Mouse (Mus musculus) urinary bladder, postnatal 0 days (tissue): Measurements from ENCODE around the gene 1810055G02Rik. TPM values are rescaled to one million over a fixed set of nuclear protein-coding genes. Genes with fewer than 3 reads are reported as not detected.

ENCODE experiments used
- polyA plus RNA-seq: library from polyadenylated mRNA; unstranded; fragments of >200 nt; fragmentation: Nextera tagmentation; extraction: Ambion mirVana; gene quantifications from 2 replicates; pipeline ENCODE4 v1.2.1, GENCODE M21; 2015

Gene 1810055G02Rik
- 37.1 and 48.3 TPM in 2 replicates for polyA plus RNA-seq

DNA sequence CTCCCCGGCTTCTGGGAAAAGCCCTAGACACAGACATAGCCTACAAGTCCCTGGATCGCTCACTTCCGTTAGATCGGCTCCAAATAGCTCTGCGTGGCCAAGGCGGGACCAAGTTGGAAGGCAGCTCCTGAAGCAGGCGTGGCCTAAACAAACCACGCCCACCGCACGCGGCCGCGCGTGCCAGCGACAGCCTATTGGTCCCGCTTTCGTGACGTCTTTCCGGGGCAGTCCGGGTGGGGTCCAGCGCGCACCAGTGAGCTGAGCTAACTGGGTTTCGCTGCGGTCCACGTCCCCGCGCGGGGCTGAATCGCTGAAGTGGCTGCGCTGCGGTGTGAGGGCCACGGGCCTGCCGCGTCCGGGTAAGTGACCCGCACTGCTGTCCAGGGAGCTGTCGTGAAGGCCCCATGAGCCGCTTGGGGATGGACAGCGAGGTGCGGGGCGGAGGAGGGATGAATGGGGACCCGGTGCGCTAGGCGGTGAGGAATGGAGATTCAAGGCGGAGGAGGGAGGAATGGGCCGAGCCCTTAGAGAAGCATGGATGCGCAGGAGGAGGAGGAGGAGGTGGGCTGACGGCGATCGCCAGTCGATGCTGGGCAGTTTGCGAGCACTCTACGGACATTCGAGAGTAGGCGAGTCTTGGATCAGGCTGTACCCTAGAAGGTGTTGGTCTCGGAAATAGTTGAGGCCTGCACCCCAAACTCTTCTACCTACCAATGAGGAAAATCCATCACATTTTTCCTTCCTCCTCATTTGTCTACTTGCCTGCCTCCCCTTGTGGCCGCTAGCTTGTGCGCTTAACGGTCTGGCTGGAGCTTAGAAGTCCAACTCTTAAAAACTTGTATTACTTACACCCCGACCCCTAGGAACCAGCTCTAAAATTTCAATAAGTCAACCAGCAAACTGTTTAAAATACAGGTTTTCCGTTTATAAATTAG lies at the start of gene 1810055G02Rik:
Gene 1810055G02Rik (plus strand): TSS at position 216 of the 935 bp plus-strand sequence.

DNA sequence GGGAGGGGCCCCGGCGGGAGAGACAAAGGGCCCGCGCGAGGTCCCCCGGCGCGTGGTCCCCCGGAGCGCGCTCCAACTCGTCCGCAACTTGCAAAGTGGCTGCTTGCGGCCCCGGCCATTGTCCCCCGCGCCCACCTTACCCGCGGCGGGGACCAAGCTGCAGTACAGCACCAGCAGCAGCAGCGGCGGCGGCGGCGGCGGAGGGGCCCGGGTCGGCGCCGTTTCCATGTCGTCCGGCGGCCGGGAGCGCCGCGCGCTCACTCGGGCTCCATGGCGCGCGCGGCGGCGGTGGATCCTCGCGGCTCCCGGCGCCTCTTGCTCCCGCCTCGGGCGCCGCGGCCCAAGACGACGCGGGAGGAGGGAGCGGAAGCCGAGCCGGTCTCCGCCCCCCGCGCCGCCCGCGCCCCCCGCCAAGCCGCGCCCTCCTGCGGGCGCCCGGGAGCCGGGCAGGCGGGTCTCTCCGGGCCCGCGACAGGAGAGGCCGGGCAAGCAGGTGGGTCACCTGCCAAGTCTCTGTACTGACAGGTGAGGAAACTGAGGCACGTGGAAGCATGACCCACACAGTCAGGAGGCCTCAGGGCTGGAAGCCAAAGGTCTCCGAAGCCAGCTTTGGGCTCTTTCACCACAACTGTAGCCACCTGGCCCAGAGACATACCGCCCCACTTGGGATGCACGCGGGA lies 21.7 kb upstream of the 1810055G02Rik start, which contains the start of gene Lrp5:
Gene Lrp5 (minus strand): TSS at position 350 of the 680 bp plus-strand sequence.

DNA sequence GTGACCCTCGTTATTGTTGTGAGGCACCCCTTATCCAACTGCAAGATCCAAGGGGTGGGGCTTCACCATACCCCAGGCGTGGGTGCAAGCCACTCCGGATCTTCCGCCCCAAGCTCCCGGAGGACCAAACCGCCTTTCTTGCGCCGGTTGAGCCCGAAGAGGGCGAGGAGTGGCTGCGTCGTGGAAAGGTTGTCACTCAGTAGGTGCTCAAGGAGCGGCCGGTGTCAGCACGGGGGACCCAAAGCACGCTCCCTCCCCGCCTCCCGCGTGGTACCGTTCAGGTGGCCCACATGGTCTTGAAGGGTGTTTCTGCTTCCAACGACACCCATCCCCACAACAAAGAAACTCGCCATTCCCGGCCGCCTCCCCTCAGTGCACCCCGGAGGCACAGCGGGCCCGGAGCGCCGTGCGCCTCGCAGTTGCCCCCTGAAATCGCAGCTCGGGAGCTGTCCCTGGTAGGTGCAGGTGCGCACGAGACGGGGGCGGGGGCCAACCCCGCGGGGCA lies 59.2 kb downstream of the 1810055G02Rik start, which contains the start of gene Kmt5b:
Gene Kmt5b (plus strand): TSS at position 146 of the 505 bp plus-strand sequence.

Other genes with a start within 250 kb of the 1810055G02Rik start
- 22.8 and 26.5 TPM in 2 replicates for gene Ppp6r3, start 132.5 kb upstream of the 1810055G02Rik start, polyA plus RNA-seq
- 2.0 and 2.1 TPM in 2 replicates for gene Lrp5, start 21.7 kb upstream of the 1810055G02Rik start, polyA plus RNA-seq
- gene Kmt5b, start 59.1 kb downstream of the 1810055G02Rik start, polyA plus RNA-seq: 14.4 and 15.2 TPM in 2 replicates
- 21.8 and 25.8 TPM in 2 replicates for gene Chka, start 143.5 kb downstream of the 1810055G02Rik start, polyA plus RNA-seq
- gene Tcirg1, start 198.8 kb downstream of the 1810055G02Rik start, polyA plus RNA-seq: 18.2 and 23.2 TPM in 2 replicates
- gene Ndufs8, start 204.5 kb downstream of the 1810055G02Rik start, polyA plus RNA-seq: 279 and 309 TPM in 2 replicates
- 3.3 and 8.6 TPM in 2 replicates for gene Aldh3b1, start 221.5 kb downstream of the 1810055G02Rik start, polyA plus RNA-seq
- gene Unc93b1, start 226.9 kb downstream of the 1810055G02Rik start, polyA plus RNA-seq: 21.7 and 32.0 TPM in 2 replicates